Mouse (Mus musculus) kidney, postnatal 25 days (tissue): ENCODE data around the gene Gm26602.

Experiments used
- DNase-seq, 2 experiments: peaks; one replicate each; pipeline ENCODE4 v3.0.0; 2021; ENCODE audit warnings: mixed read lengths in 2 of 2

Gene Gm26602

DNA sequence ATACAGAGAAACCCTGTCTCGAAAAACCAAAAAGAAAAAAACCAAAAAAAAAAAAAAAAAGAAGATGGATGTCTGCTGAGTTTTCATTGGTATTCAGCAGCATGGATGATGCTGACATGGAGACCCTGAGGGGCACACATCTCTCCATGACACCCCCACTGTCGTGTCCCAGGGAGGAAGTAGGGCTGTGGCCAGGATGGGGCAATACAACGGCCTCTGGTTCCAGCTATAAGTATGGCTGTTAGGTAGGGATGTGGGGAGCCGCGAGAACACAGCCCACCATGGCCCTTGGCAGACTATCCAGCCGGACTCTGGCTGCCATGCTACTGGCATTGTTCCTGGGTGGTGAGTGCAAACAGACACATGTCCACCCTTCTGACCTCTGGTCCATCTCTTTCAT, 24.6 kb upstream of the Gm26602 start, which contains the start of gene Elane:
Elane (plus strand) TSS at position 194 of the 400 bp plus-strand sequence.
- no peak for DNase-seq

DNA sequence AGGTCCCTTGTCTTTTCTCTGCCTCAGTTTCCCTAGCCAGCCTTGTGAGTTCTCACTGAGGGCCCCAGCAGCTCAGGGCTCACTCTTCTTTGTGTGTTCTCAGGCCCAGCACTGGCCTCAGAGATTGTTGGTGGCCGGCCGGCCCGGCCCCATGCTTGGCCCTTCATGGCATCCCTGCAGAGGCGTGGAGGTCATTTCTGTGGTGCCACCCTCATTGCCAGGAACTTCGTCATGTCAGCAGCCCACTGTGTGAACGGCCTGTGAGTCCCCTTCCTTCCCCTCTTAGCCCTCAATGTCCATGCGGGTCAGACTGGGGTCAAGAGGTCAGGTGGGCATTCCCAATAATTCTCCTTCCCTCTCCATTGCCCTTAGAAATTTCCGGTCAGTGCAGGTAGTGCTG, 24.0 kb upstream of the Gm26602 start:
- DNase-seq: no peak

DNA sequence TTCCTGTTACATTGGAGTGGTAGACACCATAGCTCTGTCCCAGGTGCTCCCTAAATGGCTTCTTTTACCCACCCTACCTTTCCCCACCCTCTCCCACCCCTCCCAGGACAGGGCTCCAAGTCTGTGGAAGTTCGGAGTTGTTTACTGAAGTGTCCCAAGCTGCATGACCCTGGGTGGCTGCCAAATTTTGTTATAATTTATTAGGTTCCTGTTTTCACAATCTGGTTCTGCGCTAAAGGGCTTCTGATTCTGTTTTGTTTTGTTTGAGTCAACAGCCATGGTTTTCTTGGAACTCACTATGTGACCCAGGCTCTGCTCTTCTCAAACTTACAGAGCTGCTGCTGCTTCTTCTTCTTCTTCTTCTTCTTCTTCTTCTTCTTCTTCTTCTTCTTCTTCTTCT, 21.3 kb upstream of the Gm26602 start:
- DNase-seq: peak; percentile 47 to 73

DNA sequence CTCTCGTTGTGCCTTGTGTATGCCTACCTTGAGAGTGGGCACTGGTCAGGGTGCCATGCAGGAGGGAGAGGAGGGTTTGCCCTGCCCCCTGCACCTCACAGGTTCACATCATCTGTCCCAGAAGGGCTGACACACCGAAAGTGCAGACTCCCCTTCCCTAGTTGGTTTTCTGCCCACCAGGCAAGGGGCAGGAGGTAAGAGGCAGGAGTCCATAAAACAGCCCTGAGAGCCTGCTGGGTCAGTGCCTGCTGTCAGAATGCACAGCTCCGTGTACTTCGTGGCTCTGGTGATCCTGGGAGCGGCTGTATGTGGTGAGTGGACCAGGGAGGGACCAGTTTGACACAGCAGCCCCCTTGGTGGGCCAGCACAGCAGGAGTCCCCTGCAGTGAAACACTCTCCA, 20.0 kb upstream of the Gm26602 start, which contains the start of gene Cfd:
Cfd (plus strand) TSS at position 184 of the 400 bp plus-strand sequence.
- DNase-seq: no peak

DNA sequence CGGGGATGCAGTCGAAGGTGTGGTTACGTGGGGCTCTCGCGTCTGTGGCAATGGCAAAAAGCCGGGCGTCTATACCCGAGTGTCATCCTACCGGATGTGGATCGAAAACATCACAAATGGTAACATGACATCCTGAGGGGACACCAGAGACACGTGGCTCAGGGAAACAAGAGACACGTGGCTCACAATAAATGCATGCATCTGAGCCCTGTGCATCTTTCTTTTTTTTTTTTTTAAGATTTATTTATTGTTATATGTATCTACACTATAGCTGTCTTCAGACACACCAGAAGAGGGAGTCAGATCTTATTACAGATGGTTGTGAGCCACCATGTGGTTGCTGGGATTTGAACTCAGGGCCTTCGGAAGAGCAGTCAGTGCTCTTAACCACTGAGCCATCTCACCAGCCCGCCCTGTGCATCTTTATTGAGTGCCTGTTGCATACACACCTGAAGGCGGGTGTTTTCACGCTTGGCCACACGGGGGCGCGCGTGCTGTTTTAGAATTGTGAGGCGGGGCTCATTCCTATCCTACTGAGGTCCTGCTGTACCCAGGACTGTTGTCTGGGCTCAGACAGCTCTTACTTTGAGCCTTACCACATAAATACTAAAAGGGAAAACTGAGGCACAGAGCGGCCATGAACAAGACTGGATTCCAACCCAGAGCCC, 18.1 kb upstream of the Gm26602 start:
- DNase-seq: peak; percentile 83 to 85

DNA sequence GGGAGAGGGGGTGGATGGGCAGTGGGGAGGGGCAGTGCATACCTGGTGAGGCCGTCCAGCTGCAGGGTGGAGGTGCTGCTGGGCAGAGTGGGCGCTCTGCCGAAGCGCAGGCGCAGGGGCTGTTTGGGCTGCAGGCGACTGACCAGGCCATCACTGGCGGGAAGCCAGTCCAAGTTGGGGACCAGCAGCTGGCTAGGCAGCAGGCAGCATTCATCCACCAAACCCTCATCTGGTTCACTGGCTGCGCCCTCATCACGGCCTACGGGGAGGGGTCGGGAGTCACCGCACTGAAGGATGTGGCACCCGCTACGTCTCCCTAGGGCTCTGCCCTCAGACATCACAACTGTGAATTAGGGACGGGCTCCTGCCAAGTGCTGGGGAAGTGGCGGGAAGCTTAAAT, 14.3 kb upstream of the Gm26602 start:
- peak in 1 of 2 experiments; percentile 49 for DNase-seq

DNA sequence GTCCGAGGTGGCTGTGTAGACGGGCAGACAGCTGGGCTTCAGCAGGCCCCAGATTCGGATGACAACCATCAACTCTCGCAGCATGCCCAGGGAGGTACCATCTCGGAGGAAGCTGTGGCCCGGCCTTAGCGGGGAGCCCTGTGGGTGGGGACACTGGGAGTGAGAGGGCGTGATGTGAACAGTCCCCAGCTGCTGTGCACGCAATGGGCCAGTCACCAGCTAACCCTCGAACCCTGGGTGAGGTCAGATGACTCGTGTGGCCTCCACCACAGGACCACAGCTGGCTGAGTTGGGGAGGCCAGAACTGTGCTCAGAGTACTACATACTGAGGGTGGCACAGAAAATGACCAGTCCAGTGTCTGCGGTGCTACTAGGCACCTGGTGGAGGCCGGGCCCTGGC, 13.8 kb upstream of the Gm26602 start:
- DNase-seq: no peak

DNA sequence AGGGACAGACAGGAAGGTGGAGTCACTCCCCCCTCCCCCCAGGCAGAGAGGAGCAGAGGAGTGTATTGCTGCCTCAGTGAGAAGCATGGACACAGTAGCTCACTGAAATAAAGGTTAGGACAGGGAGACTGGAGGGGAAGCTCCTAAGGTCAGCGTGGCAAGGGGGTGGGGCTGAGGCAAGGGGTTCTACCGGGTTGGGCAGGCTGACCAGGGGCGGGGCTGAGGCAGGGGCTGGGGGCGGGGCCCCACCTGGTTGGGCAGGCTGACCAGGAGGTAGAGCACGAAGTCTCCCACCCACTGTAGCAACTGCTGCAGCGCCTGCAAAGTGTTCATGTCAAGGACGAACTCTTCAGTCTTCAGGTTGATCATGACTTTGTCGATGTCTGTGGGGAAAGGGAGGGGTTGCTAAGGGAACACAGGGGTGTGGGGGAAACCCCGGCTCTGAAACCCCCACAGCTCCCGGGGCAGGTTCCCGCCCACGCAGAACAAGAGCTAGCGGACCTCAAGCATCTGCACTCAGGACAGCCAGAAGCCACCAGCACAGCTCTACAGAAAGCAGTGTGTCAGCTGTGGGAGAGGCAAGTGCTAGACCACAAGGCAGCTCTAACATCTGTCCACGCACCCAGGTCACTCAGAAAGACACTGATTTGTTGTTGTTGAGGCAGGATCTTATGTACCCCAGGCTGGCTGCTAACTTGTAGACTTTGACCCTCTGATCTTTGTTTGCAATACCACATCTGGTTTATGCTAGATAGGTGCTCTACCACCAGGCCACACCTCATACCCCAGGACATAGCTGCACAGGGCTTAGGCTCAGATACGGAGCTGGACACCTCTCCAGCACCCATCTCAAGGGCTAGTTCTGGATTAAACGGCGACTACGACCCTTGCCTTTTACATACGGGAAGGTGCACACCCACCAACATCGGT, 13.1 kb upstream of the Gm26602 start:
- DNase-seq: peak; percentile 53 to 83

DNA sequence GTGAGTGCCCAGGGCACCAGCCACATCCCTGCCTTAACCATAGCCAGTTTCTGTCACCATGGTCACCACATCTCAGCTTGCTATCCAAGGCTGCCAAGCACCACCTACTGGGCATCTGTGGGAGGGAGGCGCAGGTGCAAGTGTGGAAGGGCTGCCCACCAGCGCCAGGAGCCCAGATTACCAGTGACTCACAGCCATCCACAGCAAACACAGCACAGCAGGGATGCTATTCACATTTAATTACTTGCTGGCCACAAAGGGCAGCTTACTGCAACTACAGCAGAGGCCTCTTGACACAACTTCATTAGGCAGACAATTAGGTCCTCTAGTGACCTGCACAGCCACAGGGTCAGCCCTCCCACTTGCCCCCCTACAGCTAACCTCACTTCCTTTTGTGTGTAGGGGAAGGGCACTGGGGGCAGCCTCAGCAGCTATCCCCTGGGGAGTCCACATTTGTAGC, 9.7 kb upstream of the Gm26602 start:
- no peak for DNase-seq

DNA sequence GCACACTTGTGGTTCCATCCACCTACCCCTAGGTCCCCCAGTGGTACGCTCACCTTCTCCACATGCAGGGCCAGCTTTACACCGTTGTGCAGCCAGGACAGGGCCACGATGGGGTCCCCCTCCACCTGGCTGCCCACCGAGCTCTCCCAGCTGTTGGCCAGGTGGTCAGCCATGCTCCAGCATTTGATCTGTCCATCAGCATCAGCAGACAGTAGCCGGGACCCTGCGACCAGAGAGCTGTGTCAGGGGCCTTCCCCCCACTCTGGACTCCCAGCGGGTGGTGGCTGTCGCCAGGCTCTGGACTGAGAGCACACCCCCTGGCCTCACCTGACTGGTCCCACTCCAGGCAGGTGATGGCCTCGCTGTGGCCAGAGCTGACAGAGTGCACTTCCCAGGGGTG, 3.9 kb upstream of the Gm26602 start:
- no peak for DNase-seq

DNA sequence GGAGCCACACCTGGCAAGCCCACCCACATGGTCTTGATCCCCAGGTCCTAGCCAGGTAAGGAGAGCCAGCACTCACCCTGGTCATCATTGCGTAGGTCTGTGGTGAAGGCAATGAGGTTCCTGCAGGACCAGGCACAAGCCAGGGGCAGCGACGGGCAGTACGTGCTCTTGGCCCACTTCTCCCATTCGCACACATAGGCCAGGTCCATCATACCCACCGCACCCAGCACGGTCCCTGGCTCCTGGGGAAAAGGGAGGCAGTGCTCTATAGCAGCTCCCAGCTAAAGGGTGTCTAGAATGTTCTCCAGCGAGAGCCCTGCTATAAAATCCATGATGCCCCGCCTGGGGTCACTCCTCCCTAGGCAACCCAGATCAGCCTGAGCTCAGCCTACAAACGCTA, 3.2 kb upstream of the Gm26602 start:
- DNase-seq: no peak

DNA sequence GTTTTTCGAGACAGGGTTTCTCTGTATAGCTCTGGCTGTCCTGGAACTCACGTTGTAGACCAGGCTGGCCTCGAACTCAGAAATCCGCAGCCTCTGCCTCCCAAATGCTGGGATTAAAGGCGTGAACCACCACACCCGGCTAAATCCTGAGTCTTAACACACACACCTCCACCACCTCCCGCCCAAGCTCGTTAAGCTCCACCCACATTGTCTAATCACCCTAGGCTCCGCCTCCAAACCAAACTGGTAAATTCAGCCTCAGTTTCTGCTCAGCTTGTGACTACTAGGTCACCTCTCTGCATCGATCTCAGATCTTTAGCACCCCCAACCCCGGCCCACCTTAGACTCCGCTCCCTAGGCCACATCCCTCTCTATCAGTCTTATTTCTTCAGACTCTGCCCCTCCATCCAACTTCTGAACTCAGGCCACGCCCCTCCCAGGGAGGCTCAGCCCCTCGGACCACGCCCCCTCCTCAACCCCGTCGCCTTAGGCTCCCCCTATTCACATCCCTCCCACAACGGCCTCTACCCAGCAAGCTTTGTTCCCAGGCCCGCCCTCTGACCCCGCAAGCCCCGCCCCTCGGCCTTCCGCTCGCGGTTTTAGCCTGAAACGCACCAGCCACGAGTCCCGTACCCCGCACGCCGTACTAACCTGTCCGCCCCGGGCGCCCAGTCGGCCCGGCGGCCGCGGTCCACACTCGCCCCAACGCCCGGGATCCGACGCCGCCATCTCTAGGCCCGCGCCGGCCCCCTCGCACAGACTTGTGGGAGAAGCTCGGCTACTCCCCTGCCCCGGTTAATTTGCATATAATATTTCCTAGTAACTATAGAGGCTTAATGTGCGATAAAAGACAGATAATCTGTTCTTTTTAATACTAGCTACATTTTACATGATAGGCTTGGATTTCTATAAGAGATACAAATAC, 2.2 kb upstream of the Gm26602 start, which contains the start of gene Med16:
Med16 (minus strand) TSS at position 757 of the 925 bp plus-strand sequence.
- DNase-seq: peak; percentile 98

DNA sequence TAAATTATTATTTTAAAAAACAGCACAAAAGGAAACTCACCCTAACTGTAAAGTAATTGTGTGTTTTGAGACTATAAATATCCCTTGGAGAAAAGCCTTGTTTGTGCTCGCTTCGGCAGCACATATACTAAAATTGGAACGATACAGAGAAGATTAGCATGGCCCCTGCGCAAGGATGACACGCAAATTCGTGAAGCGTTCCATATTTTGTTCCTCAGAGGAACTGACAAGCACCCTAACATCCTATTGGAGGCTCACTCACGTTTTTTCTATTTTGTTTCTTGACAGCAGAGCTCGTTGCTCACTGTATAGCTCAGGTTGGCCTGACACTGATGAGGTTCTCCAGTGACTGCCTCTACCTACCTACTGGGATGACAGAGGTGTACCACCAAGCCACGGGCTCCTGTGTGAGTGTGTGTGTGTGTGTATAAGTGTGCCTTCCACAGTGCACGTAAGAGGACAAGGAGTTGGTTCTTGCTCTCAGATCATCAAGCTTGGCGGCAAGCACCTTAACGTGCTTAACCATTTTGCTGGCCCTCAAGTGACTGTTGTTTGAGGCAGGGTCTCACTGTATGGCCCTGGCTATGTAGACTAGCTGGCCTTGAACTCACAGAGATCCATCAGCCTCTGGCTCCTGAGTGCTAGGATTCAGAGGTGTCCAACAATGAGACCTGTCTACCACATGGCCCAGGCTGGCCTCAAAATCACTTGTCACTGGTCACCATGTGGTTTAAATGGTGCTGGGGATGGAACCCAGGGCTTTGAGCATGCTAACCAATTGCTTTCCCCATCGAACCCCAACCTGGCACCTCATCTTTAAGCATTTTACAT, 1.3 kb upstream of the Gm26602 start:
- DNase-seq: peak in 1 of 2 experiments; percentile 41

DNA sequence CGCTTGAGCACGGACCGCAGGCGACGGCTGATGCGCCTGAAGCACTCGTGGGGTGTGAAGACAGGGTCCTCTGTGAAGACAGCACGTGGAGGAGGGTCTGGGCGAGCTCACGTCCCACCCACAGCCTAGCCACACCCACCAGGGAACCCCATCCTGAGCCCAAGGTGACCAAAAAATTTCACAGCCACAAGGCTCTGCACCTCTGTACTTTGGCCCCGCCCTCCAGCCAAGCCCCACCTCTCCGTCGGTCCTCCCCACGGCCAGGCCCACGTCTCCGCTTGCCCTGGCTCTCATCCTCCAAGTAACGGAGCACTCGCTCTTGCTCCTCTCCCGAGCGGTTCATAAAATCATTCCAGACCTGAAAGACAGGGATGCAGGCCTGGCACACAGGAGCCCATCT, 1.8 kb downstream of the Gm26602 start:
- DNase-seq: no peak

DNA sequence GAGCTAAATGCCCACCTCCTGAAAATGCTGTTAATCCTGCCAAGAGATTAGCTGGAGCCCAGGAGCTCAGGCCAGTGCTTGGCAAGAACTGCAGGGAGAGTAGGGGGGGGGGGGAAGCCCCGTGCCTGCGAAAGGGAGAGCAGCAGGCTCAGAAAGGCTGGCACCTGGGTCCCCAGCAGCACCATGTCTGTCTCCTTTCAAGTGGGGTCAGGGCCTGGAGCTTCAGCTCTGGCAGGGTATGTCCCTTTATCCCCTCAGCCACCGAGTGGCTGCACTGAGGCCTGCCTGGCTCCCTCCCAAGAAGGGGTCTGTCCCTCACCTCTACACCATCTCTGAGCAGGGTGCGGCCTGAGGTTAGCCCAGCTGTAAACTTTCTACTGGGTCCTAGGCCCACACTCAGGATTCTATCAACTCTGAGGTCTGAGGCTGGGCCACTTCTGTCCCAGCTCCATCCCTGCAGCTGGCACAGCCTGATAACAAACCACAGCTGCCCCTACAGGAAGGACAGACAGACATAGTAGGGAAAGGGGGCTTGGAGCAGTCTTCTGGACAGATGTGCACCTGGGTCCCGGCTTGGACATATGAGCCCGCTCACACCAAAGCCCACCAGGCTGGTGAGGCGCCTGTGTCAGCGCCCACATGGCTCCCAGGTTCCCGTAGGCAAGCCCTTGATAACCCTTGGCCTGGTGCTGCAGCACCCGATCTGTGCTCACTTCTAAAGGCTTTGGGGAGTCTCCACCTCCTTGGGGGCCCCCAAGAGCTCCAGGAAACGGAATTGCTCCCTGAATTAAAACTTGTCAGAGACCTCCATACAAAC, 3.7 kb downstream of the Gm26602 start:
- DNase-seq: no peak

DNA sequence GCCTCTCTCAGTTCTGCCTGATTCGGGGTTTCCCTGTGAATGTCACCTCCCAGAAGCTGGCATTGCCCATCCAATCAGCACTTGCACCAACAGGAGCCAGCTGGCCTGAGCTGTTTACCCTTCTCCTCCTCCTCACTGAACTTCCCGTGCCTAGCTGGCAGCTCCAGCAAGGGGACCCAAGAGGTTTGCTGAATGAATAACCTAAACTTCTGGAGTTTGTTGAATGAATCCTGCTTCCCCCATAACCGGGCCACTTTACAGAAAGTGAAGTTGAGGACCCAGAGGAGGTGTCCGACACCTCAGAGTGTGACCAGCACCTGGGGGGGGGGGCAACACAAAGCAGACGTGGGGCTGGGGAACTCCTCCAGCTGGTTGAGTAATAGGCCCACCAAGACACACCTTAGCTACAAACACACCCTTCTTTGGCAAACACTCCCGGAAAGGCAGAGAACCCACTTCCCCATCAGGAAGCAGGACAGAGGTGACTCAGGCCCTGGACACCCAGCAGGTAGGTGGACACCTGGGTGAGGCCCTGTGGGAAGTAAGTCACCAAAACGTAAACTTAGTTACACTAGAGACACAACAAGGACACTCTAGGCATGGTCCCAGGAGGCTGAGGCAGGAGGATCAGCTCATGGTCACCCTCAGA, 4.4 kb downstream of the Gm26602 start:
- no peak for DNase-seq

DNA sequence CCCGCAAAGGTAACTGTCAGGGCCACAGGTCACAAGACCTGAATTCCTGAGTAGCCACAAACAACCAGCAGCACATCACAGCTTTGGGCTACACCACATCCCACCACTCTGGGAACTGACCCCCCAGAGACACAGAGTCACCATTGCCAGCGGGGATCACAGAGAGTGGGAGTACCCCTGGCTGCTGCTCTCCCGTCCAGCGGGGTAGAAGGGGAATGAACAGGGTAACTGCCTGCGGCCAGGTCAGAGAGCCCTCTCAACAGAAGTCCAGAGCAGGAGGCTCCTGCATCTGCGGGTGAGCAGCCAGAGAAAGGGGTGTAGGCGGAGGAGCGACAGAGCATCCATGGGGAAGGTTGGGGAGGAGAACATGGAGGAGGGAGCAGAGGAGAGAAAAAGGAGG, 5.4 kb downstream of the Gm26602 start:
- no peak for DNase-seq

DNA sequence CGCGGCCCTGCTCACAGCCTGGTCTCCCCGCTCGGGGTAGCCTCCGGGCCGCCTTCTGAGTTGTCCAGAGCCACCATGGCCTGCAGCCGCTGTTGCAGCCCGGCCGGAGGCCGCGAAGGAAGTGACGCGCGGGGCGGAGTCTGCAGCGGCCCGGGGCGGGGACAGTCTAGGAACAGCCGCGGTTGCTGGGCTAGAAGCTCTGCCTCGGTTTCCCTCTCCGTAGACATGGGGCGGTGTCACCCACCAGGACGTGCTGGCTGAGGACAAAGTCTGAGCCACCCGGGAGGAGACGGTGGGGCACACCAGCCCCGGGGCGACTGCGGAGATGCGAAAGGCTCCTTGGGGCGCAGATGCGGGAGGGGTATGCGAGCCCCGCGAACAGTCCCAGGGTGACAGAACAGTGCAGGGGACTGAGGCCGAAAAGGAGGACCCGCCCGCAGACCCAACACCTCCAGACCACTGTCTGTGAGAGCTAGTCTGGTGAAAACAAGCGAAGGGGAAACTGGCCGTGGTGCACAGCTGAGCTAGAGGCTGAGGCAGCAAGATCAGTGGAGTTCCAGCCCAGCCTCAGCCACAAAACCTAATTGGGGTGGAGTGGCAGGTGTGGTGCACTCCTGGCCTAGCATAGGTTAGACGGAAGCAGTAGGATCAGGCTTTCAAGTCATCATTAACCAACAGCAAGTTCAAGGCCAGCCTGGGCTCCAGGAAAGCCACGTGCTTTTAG, 6.3 kb downstream of the Gm26602 start, which contains the start of gene Kiss1r:
Kiss1r (plus strand) TSS at position 164 of the 724 bp plus-strand sequence.
- peak; percentile 91 to 92 for DNase-seq

DNA sequence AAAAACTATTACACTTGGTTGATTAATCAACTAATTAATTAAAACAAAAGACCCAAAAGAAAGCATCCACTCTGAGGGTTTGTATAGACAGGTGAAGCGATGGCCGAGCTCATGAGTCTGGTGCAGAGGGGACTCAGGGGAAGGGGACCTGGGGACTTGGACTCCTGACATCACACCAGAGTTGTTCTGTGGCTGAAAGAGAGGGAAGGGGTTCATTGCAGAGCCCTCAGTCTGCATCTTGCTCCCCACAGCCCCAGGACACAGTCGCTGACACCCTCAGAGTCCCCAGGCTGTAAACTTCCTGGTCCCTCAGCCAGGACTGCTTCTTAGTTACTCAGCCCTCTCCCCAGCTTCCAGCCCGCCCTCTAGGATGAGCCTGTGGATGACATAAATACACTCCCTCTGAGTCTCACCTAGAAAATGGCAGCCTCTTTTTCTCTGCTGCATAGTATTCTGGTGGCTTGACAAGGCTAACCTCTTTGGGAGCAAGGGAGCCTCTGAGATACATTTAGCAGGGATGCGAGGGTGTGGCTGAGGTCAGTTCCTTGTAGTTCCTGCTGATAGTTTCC, 7.0 kb downstream of the Gm26602 start:
- no peak for DNase-seq
